Mouse (Mus musculus): ENCODE results near the gene Arhgap22.

Arhgap22 gene

DNA sequence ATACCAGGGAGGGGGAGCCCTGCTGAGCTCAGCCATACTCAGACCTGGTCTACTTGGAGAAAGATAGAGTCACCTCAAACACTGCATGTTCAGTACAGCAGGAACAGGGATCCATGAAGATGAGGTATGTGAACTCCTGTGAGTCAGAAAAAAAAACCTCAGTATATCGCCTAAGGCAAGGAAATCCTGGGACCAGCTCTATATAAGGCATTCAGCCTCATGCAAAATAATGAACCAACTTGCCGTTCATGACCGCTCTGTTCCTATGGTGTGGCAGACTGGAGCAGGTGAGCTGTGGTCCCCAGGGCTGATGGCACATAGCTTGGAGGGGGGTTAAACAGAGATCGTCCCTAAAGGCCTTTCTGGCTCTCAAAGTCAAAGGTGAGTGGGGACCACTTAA, 68.6 kb downstream of the Arhgap22 start:
- no peak for DNase-seq (ENCODE audit: low spot score in 2 of 2)

- DNase-seq (ENCODE audit: low spot score in 2 of 2): no peak
Measured at GRCm38 (mm10) chr14:33287920-33288319, 74.1 kb downstream of the Arhgap22 start.

DNA sequence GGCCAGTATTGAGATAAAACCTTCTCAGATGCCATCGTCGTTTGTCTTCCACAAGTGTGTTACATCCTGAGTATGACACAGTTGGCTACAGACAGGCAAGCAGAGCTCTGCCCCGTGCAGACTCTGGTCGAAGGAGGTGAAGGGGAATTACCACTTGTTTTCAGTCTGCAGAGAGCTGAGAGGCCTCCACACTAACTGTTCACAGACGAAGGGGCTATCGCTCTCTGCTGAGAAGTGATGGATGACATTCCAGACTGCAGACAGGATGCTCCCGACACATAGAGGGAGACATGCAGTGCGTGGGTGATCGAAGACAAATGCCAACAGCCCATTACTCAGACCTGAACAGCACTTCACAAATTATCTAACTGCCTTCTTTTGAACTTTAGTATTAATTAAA, 76.2 kb downstream of the Arhgap22 start:
- DNase-seq (ENCODE audit: low spot score in 2 of 2): no peak

DNA sequence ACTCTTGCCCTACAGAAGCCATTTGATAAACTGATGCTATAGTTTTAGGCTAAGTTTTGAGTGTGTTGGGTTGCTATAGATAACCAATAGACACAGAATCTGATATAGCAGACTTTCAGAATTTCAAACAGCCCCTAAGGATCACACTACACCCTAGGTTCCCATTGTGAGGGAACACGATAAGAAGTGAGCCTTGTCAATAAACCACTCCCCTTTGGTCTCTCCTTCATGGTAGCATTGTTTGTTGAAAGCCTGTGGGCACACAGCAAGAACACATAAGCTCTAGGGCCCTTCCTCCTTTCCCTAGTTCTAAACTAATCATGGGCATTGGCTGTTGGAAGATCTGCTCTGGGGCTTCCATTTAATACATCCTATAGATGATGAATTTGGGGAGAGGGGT, 80.7 kb downstream of the Arhgap22 start:
- no peak for DNase-seq (ENCODE audit: low spot score in 2 of 2)

DNA sequence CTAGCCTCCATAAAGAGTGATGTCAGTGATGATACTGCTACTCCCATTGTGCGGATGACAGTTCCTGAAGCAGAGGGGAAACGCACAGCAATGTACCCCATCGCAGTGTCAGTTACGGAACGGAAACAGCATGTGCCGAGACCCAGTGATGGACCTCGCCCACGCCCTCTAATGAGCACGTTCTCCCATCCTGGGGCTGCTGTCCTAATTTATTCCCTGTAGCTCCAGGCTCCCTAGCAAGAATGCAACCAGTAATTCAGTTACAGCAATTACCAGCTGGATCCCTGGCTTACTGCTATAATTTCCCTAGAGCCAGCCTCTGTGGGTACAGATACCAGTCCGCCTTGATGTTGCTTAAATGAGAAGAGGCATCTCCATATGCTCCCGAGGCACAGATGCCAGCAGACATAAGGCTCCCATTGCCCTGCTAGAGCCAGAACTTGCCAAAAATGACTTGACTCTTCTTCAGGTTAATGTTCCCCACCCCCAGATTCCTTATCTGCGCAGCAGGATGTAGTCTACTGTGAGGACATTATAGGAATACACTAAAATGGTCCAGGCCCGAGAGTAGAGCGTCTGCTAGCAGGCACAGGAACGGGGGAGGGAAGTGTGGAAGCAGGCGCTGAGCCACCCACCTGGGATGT, 83.0 kb downstream of the Arhgap22 start:
- no peak for DNase-seq (ENCODE audit: low spot score in 2 of 2)

GRCm38 (mm10) chr14:33300591-33300990, 86.8 kb downstream of the Arhgap22 start:
- DNase-seq (ENCODE audit: low spot score in 2 of 2): no peak

- DNase-seq (ENCODE audit: low spot score in 2 of 2): peak in 1 of 2 experiments; percentile 74
Measured at GRCm38 (mm10) chr14:33303348-33303819, 89.6 kb downstream of the Arhgap22 start.

DNA sequence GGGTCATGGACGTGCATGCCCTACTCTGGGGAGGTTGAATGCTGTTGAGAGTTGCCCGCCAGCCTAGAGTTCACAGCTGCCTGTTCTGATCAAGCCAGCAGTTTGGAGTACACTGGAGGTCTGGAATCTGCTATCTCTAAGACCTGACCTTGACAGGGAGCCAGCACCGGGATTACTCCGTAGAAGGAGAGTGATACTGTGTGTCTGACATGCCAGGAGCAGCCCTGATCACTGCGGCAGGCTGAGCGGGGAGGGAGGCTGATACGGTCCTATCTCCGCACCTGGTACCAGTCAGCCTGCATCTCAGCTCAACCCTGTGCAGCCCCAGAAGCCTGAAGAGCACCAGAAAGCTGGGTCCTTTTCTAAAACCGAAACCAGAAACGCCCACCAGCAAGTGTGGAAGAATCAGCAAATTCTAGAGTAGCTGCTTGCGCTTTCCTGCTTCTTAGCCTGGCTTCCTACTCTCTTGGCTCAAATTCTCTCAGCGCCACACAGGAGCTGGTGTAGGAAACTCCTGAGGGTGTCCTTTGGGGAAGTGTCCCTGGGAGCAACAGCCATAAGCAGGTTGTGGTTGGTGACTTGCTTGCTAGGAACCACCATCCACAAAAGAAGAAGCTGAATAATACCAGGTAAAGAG, 91.9 kb downstream of the Arhgap22 start:
- DNase-seq (ENCODE audit: low spot score in 2 of 2): no peak

GRCm38 (mm10) chr14:33310719-33311118, 96.9 kb downstream of the Arhgap22 start:
- no peak for DNase-seq (ENCODE audit: low spot score in 2 of 2)

- no peak for DNase-seq (ENCODE audit: low spot score in 2 of 2)
Measured at GRCm38 (mm10) chr14:33312309-33312708, 98.5 kb downstream of the Arhgap22 start.

DNA sequence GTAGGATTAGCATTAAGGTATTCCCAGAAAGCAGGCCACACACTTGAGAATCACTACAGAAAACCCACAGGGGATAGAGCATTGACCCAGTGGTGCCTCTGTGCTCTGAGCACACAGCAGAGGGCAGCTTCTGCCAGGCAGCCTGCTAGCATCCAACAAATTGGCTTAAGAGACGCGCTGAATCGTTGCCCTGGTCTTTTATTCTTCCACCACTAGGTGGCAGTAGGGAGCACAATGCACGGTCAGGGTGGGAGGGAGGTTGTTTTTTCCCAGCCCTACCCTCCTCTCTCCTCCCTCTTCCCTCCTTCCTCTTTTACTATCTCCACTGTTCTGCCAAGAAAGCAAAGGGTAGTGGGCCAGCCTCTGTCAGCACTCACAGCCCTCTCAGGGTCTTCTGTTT, 99.8 kb downstream of the Arhgap22 start:
- DNase-seq (ENCODE audit: low spot score in 2 of 2): peak; percentile 58 to 74

- no peak for DNase-seq (ENCODE audit: low spot score in 2 of 2)
Measured at GRCm38 (mm10) chr14:33314160-33314559, 100.3 kb downstream of the Arhgap22 start.

DNA sequence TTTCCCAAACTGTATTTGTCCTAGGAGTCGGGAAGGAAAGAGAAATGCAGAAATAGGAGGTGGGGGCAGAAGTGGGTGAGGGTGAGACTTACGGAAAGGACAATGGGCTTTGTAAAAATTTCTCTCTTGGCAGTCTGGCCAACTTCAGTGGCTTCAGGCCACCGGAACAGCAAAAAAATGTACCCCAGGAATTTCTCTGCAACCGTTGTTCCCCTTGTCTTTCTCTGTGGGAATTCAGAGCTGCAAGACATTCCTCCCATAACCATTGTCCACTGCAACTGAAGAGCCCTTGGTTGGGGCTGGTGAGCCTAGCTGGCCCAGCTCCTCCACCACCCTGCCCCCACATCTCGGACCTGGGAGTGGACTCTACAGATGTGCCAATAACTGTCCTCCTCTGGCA, 101.3 kb downstream of the Arhgap22 start:
- DNase-seq (ENCODE audit: low spot score in 2 of 2): no peak

DNA sequence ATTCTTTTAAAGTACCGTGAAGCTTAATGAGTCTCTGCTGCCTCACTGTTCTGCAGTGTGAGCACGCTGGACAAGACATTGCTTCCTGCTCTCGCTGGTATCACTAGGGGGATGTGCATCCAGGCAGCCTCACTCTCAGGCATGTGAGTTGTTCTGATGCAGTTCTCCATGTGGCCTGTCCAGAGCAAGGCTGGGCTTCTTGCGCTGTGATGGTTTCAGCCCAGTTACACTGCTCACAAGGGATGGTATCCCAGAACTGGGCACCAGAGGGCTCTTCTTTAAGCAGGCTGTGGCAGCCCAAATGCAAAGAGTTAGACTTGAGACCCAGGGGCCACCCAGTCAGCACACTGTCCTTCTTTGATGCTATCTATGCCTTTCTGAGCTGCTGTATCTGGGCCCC, 101.9 kb downstream of the Arhgap22 start:
- no peak for DNase-seq (ENCODE audit: low spot score in 2 of 2)

- DNase-seq (ENCODE audit: low spot score in 2 of 2): peak in 1 of 2 experiments; percentile 38
Measured at GRCm38 (mm10) chr14:33317946-33318345, 104.1 kb downstream of the Arhgap22 start.

DNA sequence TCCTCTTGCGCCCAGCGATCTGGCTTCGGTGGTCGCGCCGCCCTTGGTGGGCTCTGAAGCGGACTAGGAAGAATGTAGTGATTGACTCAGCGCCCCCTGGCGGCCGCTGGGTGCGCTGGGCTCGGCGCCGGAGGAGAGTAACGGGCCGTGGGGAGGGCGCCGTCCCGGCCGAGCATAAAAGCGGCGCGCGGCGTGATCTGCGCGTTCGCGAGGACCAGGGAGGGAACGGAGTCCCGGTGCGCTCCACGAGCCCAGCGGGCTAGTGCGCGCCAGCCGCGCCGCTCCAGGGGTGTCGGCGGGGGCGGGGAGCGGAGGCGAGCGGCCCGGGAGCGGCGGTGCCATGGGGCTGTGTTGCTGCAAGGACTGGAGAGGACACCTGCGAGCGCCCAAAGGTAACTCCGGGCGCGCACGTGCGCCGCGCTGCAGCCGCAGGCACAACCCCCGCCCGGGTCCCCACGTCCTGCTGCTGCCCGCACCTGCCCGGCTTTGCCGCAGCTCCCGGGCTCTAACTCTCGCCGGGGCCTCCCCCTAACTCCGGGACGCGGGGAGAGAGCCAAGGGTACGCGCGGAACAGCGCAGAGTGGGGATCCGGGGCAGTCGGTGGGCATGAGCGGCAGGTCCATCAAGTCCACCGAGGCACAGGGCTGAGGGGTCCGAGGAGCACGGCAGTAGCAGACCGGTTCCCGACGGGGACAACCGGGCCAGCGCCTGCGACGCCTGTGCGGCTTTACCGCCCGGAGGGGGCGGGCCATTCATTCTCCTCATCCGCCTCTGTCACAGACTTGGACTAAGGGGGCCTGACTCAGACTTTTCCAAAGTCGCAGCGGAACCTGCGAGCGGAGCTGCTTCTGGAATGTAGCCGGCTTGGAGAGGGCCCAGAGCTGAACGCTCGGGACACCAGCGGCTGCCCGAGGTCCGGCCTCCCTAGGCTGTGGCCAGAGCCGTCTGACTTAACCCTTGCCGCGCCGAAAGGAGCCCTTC, 106.0 kb downstream of the Arhgap22 start:
- DNase-seq (ENCODE audit: low spot score in 2 of 2): peak; percentile 68 to 88

- no peak for DNase-seq (ENCODE audit: low spot score in 2 of 2)
Measured at GRCm38 (mm10) chr14:33320856-33321255, 107.0 kb downstream of the Arhgap22 start.

- peak in 1 of 2 experiments; percentile 79 for DNase-seq (ENCODE audit: low spot score in 2 of 2)
Measured at GRCm38 (mm10) chr14:33322661-33323088, 108.8 kb downstream of the Arhgap22 start.

DNA sequence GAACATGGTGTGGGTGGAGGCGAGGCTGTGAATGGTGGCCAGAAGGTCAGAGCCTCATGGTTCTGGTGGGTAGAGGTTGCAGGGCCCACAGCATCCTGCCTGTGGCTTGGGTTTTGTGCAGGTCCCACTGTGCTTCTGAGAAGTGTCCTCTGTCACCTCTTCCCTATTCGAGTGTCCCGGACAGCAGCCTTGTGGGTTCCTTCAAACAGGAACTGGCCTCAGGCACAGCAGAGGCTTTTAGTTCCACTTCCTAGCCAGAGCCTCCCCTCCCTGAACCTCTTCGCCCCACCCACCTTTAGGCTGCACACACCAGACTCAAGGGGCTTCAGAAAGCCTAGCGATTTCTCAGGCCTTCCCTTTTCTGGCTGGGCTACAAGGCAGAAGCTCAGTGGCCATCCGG, 110.7 kb downstream of the Arhgap22 start:
- DNase-seq (ENCODE audit: low spot score in 2 of 2): no peak

DNA sequence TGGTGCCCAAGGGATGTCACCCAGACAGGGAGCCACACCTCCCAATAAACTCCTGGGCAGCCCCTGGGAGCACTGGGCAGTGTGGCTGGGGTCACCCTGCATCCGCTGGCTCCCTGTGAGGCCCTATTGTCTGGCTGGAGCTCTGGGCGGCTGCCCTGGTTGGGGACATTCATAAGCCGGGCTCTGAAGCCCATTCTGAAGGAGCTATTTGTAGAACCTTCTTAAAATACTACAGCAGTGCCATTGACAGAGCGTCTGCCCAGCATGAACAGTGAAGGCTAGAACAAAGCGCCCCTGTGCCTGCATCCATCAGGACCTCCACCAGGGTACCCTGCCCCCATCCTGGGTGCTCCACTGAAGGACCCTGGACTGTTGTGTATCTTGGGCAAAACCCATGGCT, 114.5 kb downstream of the Arhgap22 start:
- DNase-seq (ENCODE audit: low spot score in 2 of 2): no peak

DNA sequence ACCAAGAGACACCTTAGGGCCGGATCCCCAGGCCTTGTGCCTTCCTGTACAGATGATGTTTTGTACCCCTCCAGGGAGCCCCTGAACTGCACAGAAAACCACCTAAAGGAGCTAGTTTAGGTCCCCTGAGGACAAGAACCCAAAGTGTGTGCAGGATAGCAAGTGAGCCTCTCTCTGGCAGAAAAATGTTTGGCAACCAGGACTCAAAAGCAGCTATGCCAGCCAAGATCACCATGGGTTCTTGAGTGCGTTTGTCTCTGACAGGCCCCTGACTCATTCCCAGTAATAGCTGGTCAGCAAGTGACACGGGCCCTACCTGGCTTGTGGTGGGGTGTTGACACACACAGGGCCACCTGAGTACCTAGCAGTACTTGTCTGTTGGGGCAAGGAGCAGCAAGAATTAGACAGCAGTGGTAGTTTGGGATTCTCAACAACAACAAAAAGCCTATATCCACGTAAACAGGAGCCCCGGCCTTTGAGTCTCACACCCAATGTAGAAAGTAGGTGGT, 115.5 kb downstream of the Arhgap22 start:
- DNase-seq (ENCODE audit: low spot score in 2 of 2): no peak

GRCm38 (mm10) chr14:33330986-33331385, 117.2 kb downstream of the Arhgap22 start:
- no peak for DNase-seq (ENCODE audit: low spot score in 2 of 2)

All from urinary bladder, postnatal 4 days (tissue).